ENCODE assay signal across 24 mouse cellular contexts in genomic region chr2:160891045-160891444, GRCm38 (mm10). TPM values are rescaled to one million over a fixed set of nuclear protein-coding genes. Genes with fewer than 3 reads are reported as not detected.
"Had no signal": no experiment of that assay in that cellular context is flagged by ENCODE, and none has a peak within 500 bp of the region (broad histone marks: within the 10 kb centered on the region; RNA-seq: fewer than 3 reads in every experiment).

No protein-coding gene starts in this region.

- H3K9me3 ChIP-seq: heart, embryonic 15.5 days; hindbrain, embryonic 13.5 days; hindbrain, embryonic 15.5 days; kidney, embryonic 15.5 days had no signal

- H3K27ac ChIP-seq: heart, adult 2 months; heart, embryonic 13.5 days; heart, embryonic 15.5 days; hindbrain, embryonic 13.5 days; hindbrain, embryonic 15.5 days; hindbrain, postnatal 0 days; kidney, embryonic 15.5 days; kidney, postnatal 0 days had no signal

- H3K9ac ChIP-seq: forebrain, postnatal 0 days; heart, embryonic 13.5 days; heart, embryonic 15.5 days; hindbrain, embryonic 13.5 days; hindbrain, embryonic 15.5 days; kidney, embryonic 15.5 days had no signal

- H3K4me3 ChIP-seq: heart, adult 2 months; heart, embryonic 13.5 days; heart, embryonic 15.5 days; hindbrain, embryonic 13.5 days; hindbrain, embryonic 15.5 days; kidney, embryonic 15.5 days had no signal

- DNase-seq: forebrain, postnatal 0 days; gastrocnemius, postnatal 14 days; heart, adult 11 months; heart, adult 2 months; heart, postnatal 14 days; heart, postnatal 36 days; kidney, adult 11 months; kidney, adult 2 months; kidney, adult 9 months; kidney, postnatal 14 days; kidney, postnatal 36 days; layer of hippocampus, adult 9-11 months; layer of hippocampus, postnatal 36 days; left cerebral cortex, postnatal 4 days had no signal

- H3K27me3 ChIP-seq: heart, embryonic 15.5 days; kidney, embryonic 15.5 days had no signal

- ATAC-seq: forebrain, postnatal 0 days; hindbrain, postnatal 0 days; intestine, embryonic 16.5 days had no signal

- H3K4me2 ChIP-seq: heart, embryonic 11.5 days; heart, embryonic 13.5 days; heart, embryonic 15.5 days; hindbrain, embryonic 13.5 days; hindbrain, embryonic 15.5 days; kidney, embryonic 15.5 days had no signal

- H3K36me3 ChIP-seq: heart, embryonic 15.5 days; hindbrain, embryonic 13.5 days; hindbrain, embryonic 15.5 days; kidney, embryonic 15.5 days had no signal

RNA-seq across cellular contexts. Expression of gene Emilin3, which starts 21.1 kb away (rescaled TPM):
- polyA plus RNA-seq: kidney, adult 2 months; large intestine, adult 2 months had no signal
